Mouse (Mus musculus): ENCODE measurements around the gene Rhot1.

DNA sequence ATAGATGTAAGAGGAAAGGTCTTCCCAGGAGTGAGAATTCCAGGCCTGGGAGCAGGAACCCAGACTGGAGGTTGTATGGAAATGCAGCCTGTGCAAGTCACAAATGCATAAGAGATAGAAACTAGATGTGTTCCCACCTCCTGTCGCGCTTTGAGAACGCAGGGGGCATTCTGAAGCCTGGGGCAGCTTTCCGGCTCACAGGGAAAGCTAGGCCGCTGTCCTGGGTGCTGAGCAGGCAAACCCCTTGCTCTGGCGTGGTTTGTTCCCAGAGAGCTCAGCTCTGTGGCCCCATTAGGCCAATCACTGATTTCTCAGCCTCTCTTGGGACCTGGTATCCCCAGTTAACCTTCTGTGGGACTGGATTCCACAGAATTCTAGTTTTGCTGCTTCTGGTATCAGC is 103.7 kb downstream of the Rhot1 start:
- no peak for TF ChIP-seq CTCF (IDR thresholded peaks at IDR 0.05; ENCODE audit: extremely low read depth, insufficient read depth, insufficient read length, insufficient replicate concordance)
- no peak for TF ChIP-seq POLR2A (IDR thresholded peaks at IDR 0.05; ENCODE audit: low read depth, low read length)

All from spleen, adult 2 months (tissue).